In genomic region chr15:69575611-69576153, GRCm38 (mm10) we compare ENCODE assay signal across 8 mouse cellular contexts.
DNase-seq lines count a peak whose midpoint lies in the region; ATAC-seq and TF ChIP-seq lines count a peak whose summit lies in the region.

No protein-coding gene starts in this region.

- peak; percentile 64 for TF ChIP-seq CTCF in hindbrain, postnatal 0 days (IDR thresholded peaks at IDR 0.05; ENCODE audit: low read depth)

- no peaks in the 10 kb centered on the region for H3K27me3 ChIP-seq in embryonic facial prominence, embryonic 12.5 days
- H3K27me3 ChIP-seq in hindbrain, postnatal 0 days (ENCODE audit: insufficient read depth, low read length) = no peaks in the 10 kb centered on the region
- no peaks in the 10 kb centered on the region for H3K27me3 ChIP-seq in liver, embryonic 11.5 days (replicated peaks; ENCODE audit: control insufficient read depth, insufficient read depth, low read length)

- ATAC-seq in embryonic facial prominence, embryonic 12.5 days (ENCODE audit: insufficient number of reproducible peaks, insufficient read depth, low FRiP score, low TSS enrichment) = peak; percentile 85
- peak; percentile 87 for ATAC-seq in hindbrain, postnatal 0 days
- peak; percentile 71 for ATAC-seq in liver, embryonic 11.5 days (replicated peaks; ENCODE audit: low FRiP score)

- H3K4me1 ChIP-seq in embryonic facial prominence, embryonic 12.5 days = no peaks in the 10 kb centered on the region; the same call in 1 of the 2 replicates
- 0 out of 2 replicates have a peak, but pooled peaks cover 5% of the 10 kb centered on the region for H3K4me1 ChIP-seq in hindbrain, postnatal 0 days (ENCODE audit: insufficient read depth, low read length)
- no peaks in the 10 kb centered on the region for H3K4me1 ChIP-seq in liver, embryonic 11.5 days (replicated peaks; ENCODE audit: control insufficient read depth, insufficient read depth, low read length)

- no peak overlapping the region for H3K4me2 ChIP-seq in embryonic facial prominence, embryonic 12.5 days (replicated peaks)
- no peak overlapping the region for H3K4me2 ChIP-seq in hindbrain, postnatal 0 days (ENCODE audit: low read depth, low read length)
- no peak overlapping the region for H3K4me2 ChIP-seq in liver, embryonic 11.5 days

- H3K27ac ChIP-seq in embryonic facial prominence, embryonic 12.5 days = no peak overlapping the region
- H3K27ac ChIP-seq in hindbrain, postnatal 0 days = no peak overlapping the region
- H3K27ac ChIP-seq in liver, embryonic 11.5 days (ENCODE audit: low read depth, low read length) = no peak overlapping the region

- no peak overlapping the region for H3K4me3 ChIP-seq in embryonic facial prominence, embryonic 12.5 days
- H3K4me3 ChIP-seq in hindbrain, postnatal 0 days (ENCODE audit: low read length) = no peak overlapping the region
- H3K4me3 ChIP-seq in liver, embryonic 11.5 days (ENCODE audit: low read depth, low read length) = no peak overlapping the region

- no peak overlapping the region for H3K9ac ChIP-seq in embryonic facial prominence, embryonic 12.5 days
- no peak overlapping the region; the same call in 1 of the 2 replicates for H3K9ac ChIP-seq in hindbrain, postnatal 0 days (replicated peaks; ENCODE audit: low read length)
- H3K9ac ChIP-seq in liver, embryonic 11.5 days (ENCODE audit: low read depth, low read length) = no peak overlapping the region

- H3K9me3 ChIP-seq in embryonic facial prominence, embryonic 12.5 days = no peaks in the 10 kb centered on the region
- H3K9me3 ChIP-seq in hindbrain, postnatal 0 days (ENCODE audit: low read length) = no peaks in the 10 kb centered on the region
- H3K9me3 ChIP-seq in liver, embryonic 11.5 days (ENCODE audit: control insufficient read depth, low read length) = no peaks in the 10 kb centered on the region

- no peaks in the 10 kb centered on the region for H3K36me3 ChIP-seq in embryonic facial prominence, embryonic 12.5 days
- H3K36me3 ChIP-seq in hindbrain, postnatal 0 days (ENCODE audit: insufficient read depth, low read length) = no peaks in the 10 kb centered on the region
- H3K36me3 ChIP-seq in liver, embryonic 11.5 days (ENCODE audit: control insufficient read depth, insufficient read depth, low read length) = no peaks in the 10 kb centered on the region

- 39% methylated on average over 4 of the region's 4 CpGs for WGBS in embryonic facial prominence, embryonic 12.5 days
- WGBS in hindbrain, postnatal 0 days = 12% methylated on average over 4 of the region's 4 CpGs
- 46% methylated on average over 4 of the region's 4 CpGs for WGBS in liver, embryonic 11.5 days

- DNase-seq in 416B (ENCODE audit: low read depth) = peak; percentile 24
- DNase-seq in adrenal gland, adult (ENCODE audit: inconsistent age in 2 of 2, low spot score in 1 of 2) = peak; percentile 57 to 85
- peak; percentile 85 for DNase-seq in hindbrain, postnatal 0 days (ENCODE audit: low spot score)
- DNase-seq in liver, embryonic 11.5 days (ENCODE audit: low spot score) = no peak
- peak; percentile 97 for DNase-seq in retina, postnatal 1 day
- no peak for DNase-seq in gastrocnemius, adult 18-20 months (ENCODE audit: low spot score)
- DNase-seq in thymus, postnatal 4 days = no peak

Comparison
In these comparisons a context has a peak if more than half of its experiments do, and no peak if none do; other contexts are left out.
1. DNase-seq: peak in 416B (single experiment), adrenal gland, adult (2 of 2), hindbrain, postnatal 0 days (single experiment) and retina, postnatal 1 day (single experiment); none in liver, embryonic 11.5 days (single experiment), gastrocnemius, adult 18-20 months (single experiment) and thymus, postnatal 4 days (single experiment).
2. Peak in every context shown above with its lines, with median percentiles within 50 percentile points of each other: ATAC-seq.